Mouse (Mus musculus): Measurements from ENCODE around the gene Fyn.

The Fyn gene

GRCm38 (mm10) chr10:39445870-39446269 is 77.2 kb downstream of the Fyn start:
- in situ Hi-C loops (cut with MboI) = no loop called here

- in situ Hi-C loops (cut with MboI) = no loop called here
Measured at GRCm38 (mm10) chr10:39446706-39447105, 78.1 kb downstream of the Fyn start.

- in situ Hi-C loops (cut with MboI) = no loop called here
Measured at GRCm38 (mm10) chr10:39449179-39449578, 80.5 kb downstream of the Fyn start.

GRCm38 (mm10) chr10:39450356-39450755 is 81.7 kb downstream of the Fyn start:
- in situ Hi-C loops (cut with MboI) = no loop called here

- in situ Hi-C loops (cut with MboI) = no loop called here
Measured at GRCm38 (mm10) chr10:39451065-39451464, 82.4 kb downstream of the Fyn start.

GRCm38 (mm10) chr10:39451918-39452624 is 83.4 kb downstream of the Fyn start:
- in situ Hi-C loops (cut with MboI) = no loop called here

- in situ Hi-C loops (cut with MboI) = no loop called here
Measured at GRCm38 (mm10) chr10:39455344-39455743, 86.7 kb downstream of the Fyn start.

GRCm38 (mm10) chr10:39455857-39456620 is 87.4 kb downstream of the Fyn start:
- in situ Hi-C loops (cut with MboI) = no loop called here

- in situ Hi-C loops (cut with MboI) = no loop called here
Measured at GRCm38 (mm10) chr10:39456776-39457175, 88.1 kb downstream of the Fyn start.

GRCm38 (mm10) chr10:39457281-39457680 is 88.6 kb downstream of the Fyn start:
- in situ Hi-C loops (cut with MboI) = no loop called here

GRCm38 (mm10) chr10:39458766-39459699 is 90.4 kb downstream of the Fyn start:
- in situ Hi-C loops (cut with MboI) = no loop called here

GRCm38 (mm10) chr10:39460621-39461020 is 92.0 kb downstream of the Fyn start:
- in situ Hi-C loops (cut with MboI) = no loop called here

GRCm38 (mm10) chr10:39461909-39462308 is 93.3 kb downstream of the Fyn start:
- in situ Hi-C loops (cut with MboI) = no loop called here

- in situ Hi-C loops (cut with MboI) = no loop called here
Measured at GRCm38 (mm10) chr10:39462711-39463110, 94.1 kb downstream of the Fyn start.

- in situ Hi-C loops (cut with MboI) = no loop called here
Measured at GRCm38 (mm10) chr10:39464383-39464782, 95.7 kb downstream of the Fyn start.

- in situ Hi-C loops (cut with MboI) = no loop called here
Measured at GRCm38 (mm10) chr10:39467317-39467716, 98.7 kb downstream of the Fyn start.

GRCm38 (mm10) chr10:39467821-39468220 is 99.2 kb downstream of the Fyn start:
- in situ Hi-C loops (cut with MboI) = no loop called here

GRCm38 (mm10) chr10:39468576-39468975 is 99.9 kb downstream of the Fyn start:
- in situ Hi-C loops (cut with MboI) = no loop called here

- in situ Hi-C loops (cut with MboI) = no loop called here
Measured at GRCm38 (mm10) chr10:39469341-39469740, 100.7 kb downstream of the Fyn start.

- in situ Hi-C loops (cut with MboI) = no loop called here
Measured at GRCm38 (mm10) chr10:39470321-39470720, 101.7 kb downstream of the Fyn start.

GRCm38 (mm10) chr10:39471040-39471713 is 102.5 kb downstream of the Fyn start:
- in situ Hi-C loops (cut with MboI) = no loop called here
